Mouse (Mus musculus): ENCODE data around the gene Adamts16.

The Adamts16 gene

DNA sequence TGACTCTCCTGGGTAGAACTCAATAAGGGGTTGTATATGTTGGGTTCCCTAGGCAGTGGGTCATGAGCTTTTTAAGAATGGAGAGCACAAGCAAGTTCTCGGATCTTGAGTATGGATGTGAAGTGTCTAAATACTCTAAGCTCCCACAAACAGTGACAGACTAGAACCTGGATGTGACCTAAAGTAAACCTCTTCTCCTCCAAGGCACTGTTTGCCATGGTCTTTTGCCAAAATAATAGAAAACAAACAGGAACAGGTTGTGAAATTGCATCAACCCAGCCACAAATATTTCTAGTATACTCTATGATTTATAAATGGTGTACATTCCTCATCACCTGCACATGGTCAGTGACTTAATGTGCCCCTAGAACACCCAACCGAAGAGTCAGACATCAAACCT, 79.0 kb downstream of the Adamts16 start:
- DNase-seq (ENCODE audit: low read depth, low spot score), result no peak

- no peak for DNase-seq (ENCODE audit: low read depth, low spot score)
These were observed 80.3 kb downstream of the Adamts16 start for GRCm38 (mm10) chr13:70761312-70761711.

GRCm38 (mm10) chr13:70760186-70760585, 81.4 kb downstream of the Adamts16 start:
- no peak for DNase-seq (ENCODE audit: low read depth, low spot score)

- no peak for DNase-seq (ENCODE audit: low read depth, low spot score)
These were observed 95.2 kb downstream of the Adamts16 start for GRCm38 (mm10) chr13:70746294-70747008.

- no peak for DNase-seq (ENCODE audit: low read depth, low spot score)
These were observed 97.1 kb downstream of the Adamts16 start for GRCm38 (mm10) chr13:70744416-70745038.

GRCm38 (mm10) chr13:70742693-70743092, 98.9 kb downstream of the Adamts16 start:
- DNase-seq (ENCODE audit: low read depth, low spot score), result no peak

GRCm38 (mm10) chr13:70740281-70741240, 101.0 kb downstream of the Adamts16 start:
- no peak for DNase-seq (ENCODE audit: low read depth, low spot score)

GRCm38 (mm10) chr13:70738781-70739180, 102.8 kb downstream of the Adamts16 start:
- DNase-seq (ENCODE audit: low read depth, low spot score), result no peak

GRCm38 (mm10) chr13:70736409-70736808, 105.2 kb downstream of the Adamts16 start:
- no peak for DNase-seq (ENCODE audit: low read depth, low spot score)

DNA sequence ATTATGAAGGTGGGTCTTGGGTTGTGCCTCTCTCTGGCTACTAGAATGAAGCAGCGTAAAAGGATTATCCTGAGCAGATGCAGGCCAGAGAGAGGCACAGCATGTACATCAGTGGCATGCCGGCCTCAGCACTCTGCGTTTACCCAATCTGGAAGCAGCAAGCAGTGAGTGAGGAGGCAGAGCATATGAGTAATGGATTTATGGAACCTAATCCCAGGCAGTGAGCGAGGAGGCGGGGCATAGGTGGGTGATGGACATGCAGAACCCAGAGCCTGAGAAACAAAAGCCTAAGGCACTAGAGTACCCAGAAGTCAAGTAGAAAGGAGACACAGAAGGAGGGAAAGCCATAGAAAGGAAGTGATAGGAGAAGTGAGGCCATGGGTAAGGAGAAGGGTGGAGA, 107.0 kb downstream of the Adamts16 start:
- no peak for DNase-seq (ENCODE audit: low read depth, low spot score)

- DNase-seq (ENCODE audit: low read depth, low spot score), result no peak
These were observed 107.7 kb downstream of the Adamts16 start for GRCm38 (mm10) chr13:70733911-70734310.

DNA sequence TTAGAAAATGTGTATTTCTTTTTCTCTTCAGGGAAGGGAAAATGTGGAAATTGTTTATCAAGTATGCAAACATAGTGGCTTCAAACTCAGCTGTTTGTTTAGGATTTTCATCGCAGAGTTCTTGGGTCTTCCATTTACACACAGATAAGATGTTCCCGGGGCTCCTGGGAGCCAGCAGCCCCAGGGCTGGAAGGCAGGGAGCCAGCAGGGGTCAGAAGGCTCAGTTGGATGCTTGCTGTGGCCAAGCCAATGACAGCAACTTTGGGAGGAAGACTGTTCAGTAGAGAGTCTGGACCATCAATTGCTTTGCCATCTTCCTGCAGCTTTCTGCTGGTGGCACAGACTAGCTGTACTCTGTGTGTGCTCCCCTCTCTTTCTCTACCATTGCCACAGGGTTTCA, 108.4 kb downstream of the Adamts16 start:
- DNase-seq (ENCODE audit: low read depth, low spot score), result no peak

DNA sequence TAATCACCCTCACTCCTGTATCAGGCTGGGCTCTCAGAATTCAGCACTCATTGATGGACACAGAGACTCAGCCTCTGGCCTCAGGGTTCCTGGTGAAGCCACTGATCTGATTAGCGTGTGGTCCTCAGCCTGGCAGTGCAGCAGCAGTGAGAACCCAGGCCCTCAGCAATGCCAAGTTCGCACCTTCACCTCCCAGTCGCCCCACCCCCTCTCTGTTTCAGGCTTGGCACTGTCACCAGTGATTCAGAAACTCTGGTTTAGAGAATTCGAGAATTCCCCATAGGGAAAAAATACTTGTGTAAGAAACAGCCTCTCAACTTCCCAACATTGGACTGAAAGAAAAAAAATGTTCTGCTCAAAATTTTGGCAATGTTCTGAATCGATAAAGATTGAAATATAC, 108.8 kb downstream of the Adamts16 start:
- no peak for DNase-seq (ENCODE audit: low read depth, low spot score)

- no peak for DNase-seq (ENCODE audit: low read depth, low spot score)
These were observed 110.3 kb downstream of the Adamts16 start for GRCm38 (mm10) chr13:70731349-70731748.

DNA sequence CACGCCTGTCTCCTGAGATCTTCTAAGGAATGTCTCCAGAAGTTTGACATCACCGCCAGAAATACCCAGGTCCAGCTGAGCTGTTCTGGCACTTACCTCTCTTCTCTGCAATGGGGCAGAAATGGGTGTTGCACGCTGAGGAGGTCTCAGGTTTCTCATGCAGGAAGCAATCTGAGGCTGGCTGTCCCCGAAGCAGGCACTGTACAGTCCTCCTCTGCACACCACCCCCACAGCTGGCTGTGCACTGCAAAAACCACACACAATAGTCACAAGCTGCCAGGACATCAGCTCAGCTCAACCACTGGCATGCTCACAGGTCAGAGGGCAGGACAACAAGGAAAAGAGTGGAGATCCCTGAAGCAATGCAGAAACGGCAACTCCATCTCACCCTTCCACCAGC, 111.6 kb downstream of the Adamts16 start:
- no peak for DNase-seq (ENCODE audit: low read depth, low spot score)

DNA sequence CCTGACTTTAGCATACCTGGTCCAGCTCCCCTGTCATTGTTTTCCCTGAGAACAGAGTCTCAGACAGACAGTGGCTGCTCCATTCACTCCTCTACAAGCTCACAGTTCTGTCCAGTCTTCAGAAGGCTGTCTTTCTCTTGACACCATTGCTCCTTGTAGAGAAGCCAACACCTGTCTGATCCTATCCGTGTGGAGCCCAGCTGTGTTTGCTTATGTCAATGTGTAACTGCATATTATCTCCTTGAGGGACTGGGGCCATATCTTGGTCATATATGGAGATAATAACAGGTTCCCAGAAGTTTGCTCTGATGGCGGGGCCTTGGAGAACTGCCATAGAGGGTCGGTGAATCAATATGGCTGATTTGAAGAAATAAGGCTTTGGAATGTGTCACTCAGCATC, 115.4 kb downstream of the Adamts16 start:
- DNase-seq (ENCODE audit: low read depth, low spot score), result no peak

GRCm38 (mm10) chr13:70724635-70725034, 117.0 kb downstream of the Adamts16 start:
- no peak for DNase-seq (ENCODE audit: low read depth, low spot score)

DNA sequence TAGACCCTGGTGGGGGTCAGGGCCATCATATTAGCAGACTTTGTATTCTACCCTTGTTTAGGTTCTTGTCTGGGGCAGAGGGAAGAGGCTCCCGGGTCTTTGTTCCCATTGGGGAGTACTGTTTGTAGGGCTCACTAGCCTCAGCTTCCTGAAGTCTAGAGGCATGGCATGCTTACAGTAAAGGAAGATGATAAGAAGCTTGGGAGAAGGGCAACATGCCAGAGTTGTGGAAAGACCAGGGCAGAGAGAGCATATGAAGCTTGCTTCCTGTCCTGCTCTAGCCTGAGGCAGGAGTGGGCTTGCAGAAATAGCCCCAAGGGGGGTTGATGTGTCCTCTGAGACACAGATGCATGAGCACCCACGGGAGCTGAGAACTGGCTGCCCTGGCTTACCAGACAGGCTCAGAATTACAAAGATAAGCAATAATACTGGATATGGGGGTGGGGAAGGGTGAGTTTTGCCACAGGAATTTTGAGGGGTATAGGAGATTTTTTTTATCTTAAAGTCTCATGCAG, 117.4 kb downstream of the Adamts16 start:
- DNase-seq (ENCODE audit: low read depth, low spot score), result no peak

DNA sequence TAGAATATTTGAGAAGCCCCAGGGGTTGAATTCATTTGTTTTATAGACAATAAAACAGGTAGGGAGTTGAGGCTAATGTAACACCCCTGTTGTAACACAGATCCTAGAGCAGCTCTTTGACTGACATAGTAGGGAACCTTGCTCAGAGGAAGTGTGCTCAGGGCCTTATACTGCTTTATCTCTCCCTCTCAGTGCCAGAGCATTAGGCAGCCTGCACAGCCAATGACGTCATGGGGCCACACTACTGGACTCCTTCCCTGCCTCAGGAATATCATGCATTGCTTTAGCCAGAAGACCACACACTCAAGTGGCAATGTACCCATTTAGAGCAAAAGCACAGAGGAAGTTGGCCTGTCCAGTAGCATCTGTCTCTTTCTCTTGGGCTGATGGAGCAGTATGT, 121.6 kb downstream of the Adamts16 start:
- no peak for DNase-seq (ENCODE audit: low read depth, low spot score)

DNA sequence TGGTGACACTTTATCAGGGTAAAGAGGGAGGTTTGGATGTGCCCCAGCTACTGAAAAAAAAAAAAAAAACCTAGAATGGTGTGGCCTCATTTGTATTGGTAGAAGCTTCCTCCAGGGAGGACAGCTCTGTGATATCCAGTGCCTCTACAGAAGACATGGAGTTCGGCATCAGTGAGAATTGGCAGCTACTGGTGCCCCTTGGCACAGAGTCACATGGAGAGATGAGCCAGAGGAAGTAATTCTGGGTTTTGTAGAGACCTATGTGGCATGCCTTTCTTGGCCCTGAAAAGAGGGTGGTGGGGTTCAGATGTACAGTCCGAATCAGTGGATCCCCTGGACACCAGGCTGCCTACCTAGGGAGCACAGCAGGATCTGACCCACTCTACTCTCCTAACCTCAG, 122.8 kb downstream of the Adamts16 start:
- no peak for DNase-seq (ENCODE audit: low read depth, low spot score)

DNA sequence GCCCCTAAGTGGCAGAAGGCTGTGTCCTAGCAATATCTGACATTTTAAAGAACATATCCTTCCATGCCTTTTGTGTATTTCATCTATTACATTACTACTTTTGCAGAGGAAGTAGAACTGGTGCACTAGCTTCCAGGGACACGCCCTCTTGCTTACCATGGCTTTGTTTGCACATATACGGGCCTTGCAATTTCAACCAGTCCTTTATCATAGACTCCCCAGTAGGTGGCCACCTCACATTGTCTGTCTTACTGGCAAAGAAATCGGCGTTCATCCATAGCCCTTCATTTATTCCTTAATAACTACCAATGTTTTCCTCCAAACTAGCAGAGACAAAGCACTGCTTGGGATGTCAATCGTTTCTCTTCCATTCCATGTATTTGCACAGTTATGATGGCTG, 125.6 kb downstream of the Adamts16 start:
- no peak for DNase-seq (ENCODE audit: low read depth, low spot score)
